Mouse (Mus musculus) intestine, embryonic 16.5 days (tissue): Measurements from ENCODE around the gene Gm49336. TPM values are rescaled to one million over a fixed set of nuclear protein-coding genes. Genes with fewer than 3 reads are reported as not detected.

Experiments used
- ATAC-seq: fragments of 200-750 bp; cut with Nextera tagmentation; 2 replicates; pipeline ENCODE4 v1.8.0; 2017; ENCODE audit warnings: moderate TSS enrichment, moderate library complexity
- H3K27ac ChIP-seq: fragments of 300-500 bp; sonication (generic); 2 replicates; pipeline ENCODE4 v1.5.1; 2014; ENCODE audit warnings: mild to moderate bottlenecking, low read length
- H3K27me3 ChIP-seq: fragments of 300-500 bp; sonication (generic); replicated peaks from 2 replicates; pipeline ENCODE4 v1.6.1; 2014; ENCODE audit warnings: low read length, control low read depth, mixed read lengths; ENCODE audit not compliant: control insufficient read depth, insufficient read depth
- H3K36me3 ChIP-seq: fragments of 300-500 bp; sonication (generic); 2 replicates; pipeline ENCODE4 v1.6.1; 2014; ENCODE audit warnings: low read length, control low read depth; ENCODE audit not compliant: control insufficient read depth, insufficient read depth
- H3K4me1 ChIP-seq: fragments of 300-500 bp; sonication (generic); 2 replicates; pipeline ENCODE4 v1.6.1; 2014; ENCODE audit warnings: low read length, control low read depth, mixed read lengths; ENCODE audit not compliant: control insufficient read depth, insufficient read depth
- H3K4me2 ChIP-seq: fragments of 300-500 bp; sonication (generic); 2 replicates; pipeline ENCODE4 v1.6.1; 2014; ENCODE audit warnings: low read depth, low read length, control low read depth
- H3K4me3 ChIP-seq: fragments of 300-500 bp; sonication (generic); 2 replicates; pipeline ENCODE4 v1.5.1; 2014; ENCODE audit warnings: mild to moderate bottlenecking, low read length
- H3K9ac ChIP-seq: fragments of 300-500 bp; sonication (generic); 2 replicates; pipeline ENCODE4 v1.6.1; 2014; ENCODE audit warnings: low read depth, low read length
- H3K9me3 ChIP-seq: fragments of 300-500 bp; sonication (generic); 2 replicates; pipeline ENCODE4 v1.6.1; 2016; ENCODE audit warnings: low read length, control low read depth; ENCODE audit not compliant: control insufficient read depth
- WGBS: fragments of 180-500 bp; shearing (Covaris S2); extraction: QIAGEN DNeasy Blood & Tissue Kit; methylation state at CpG from one replicate; pipeline ENCODE4 v1.1.7; 2014; 5-methylcytosine and 5-hydroxymethylcytosine counted together
- polyA plus RNA-seq: library from polyadenylated mRNA; unstranded; fragments of >200 nt; fragmentation: Nextera tagmentation; extraction: Ambion mirVana; gene quantifications from 2 replicates; pipeline ENCODE4 v1.2.1, GENCODE M21; 2015

Gene Gm49336
- polyA plus RNA-seq, result 38.9 and 39.1 TPM in 2 replicates

DNA sequence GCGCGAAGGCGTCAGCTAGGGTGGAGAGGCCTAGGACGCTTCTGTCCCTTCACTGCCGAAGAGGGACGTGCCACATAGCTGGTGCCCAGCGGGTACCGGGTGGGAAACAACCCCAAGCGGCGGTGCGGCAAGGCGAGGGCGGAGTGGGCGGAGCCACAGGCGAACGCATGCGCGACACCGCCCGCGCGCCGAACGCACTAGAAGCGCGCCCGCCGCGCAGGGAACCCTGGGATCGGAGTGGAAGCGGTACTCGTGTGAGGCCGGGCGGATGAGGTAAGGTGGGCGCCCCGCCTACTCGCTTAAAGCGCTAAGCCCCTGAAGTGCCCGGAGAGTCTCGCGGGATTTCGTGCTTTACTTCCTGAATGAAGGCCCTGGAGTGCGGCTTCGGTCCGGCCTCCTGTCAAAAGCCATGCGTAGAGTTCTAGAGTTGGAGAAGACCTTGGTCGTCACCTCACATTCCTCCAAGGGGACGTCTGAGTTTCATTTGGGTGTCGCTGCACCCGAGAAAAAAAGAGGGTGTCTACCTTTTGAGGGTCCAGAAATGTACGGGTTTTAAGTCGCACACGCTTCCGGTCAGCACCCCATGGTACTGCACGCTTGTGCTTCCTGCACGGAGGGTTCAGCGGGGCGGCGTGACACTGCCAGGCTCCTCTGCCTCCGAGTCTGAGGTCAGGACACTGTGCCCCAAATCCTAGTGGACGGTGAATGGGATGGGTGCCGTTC lies at the start of gene Gm49336, which contains the start of gene Nupl1:
Gene Gm49336 (minus strand): TSS at position 227 of the 723 bp plus-strand sequence.
Gene Nupl1 (minus strand): TSS at position 151 of the 723 bp plus-strand sequence.
- Histone ChIP-seq H3K4me1 (peaks cover 7% of the 10 kb centered on the region; the same call in 1 of the 2 replicates), H3K36me3 (no peaks in the 10 kb centered on the region), H3K4me3 (peak within 1 kb of the TSS; percentile 99), H3K4me2 (peak within 1 kb of the TSS; percentile 64), H3K27ac (peak within 1 kb of the TSS; percentile 95), H3K27me3 (no peaks in the 10 kb centered on the region), H3K9me3 (no peaks in the 10 kb centered on the region), H3K9ac (peak within 1 kb of the TSS; percentile 99)
- under 1% methylated on average over 62 of the region's 62 CpGs for WGBS
- ATAC-seq, result peak; percentile 100

DNA sequence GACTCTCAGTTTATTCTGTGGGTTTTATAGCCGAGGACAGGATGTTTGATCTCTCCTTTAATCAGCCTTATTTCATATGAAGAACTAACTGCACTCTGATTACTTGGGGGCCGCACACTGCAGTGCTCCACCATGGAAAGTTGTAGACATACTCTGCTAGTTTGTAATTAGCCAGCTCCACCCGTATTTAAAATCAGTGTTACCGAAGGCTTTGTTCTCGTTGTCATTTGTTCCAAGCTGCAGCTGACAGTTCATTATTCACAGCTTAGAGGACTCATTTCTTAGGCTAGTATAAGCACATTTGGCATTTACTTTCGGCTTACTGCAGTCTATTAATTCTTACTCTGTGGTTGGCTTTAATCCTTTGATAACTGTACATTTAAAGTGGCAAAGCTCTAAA lies 49.7 kb upstream of the Gm49336 start:
- no peak overlapping the region for H3K27ac ChIP-seq
- 0 out of 2 replicates have a peak, but pooled peaks cover 4% of the 10 kb centered on the region for H3K36me3 ChIP-seq
- 81% methylated on average over 6 of the region's 6 CpGs for WGBS

GRCm38 (mm10) chr14:60300224-60300991 lies 49.1 kb upstream of the Gm49336 start:
- Histone ChIP-seq H3K27me3 (no peaks in the 10 kb centered on the region), H3K36me3 (0 out of 2 replicates have a peak, but pooled peaks cover 4% of the 10 kb centered on the region), H3K4me2 (no peak overlapping the region), H3K27ac (no peak overlapping the region), H3K9ac (no peak overlapping the region), H3K4me3 (no peak overlapping the region), H3K4me1 (no peaks in the 10 kb centered on the region), H3K9me3 (no peaks in the 10 kb centered on the region)
- ATAC-seq, result no peak
- WGBS, result 74% methylated on average over 14 of the region's 14 CpGs

More for the DNA sequence above, 49.7 kb upstream of the Gm49336 start:
- H3K9ac ChIP-seq, result no peak overlapping the region
- H3K4me2 ChIP-seq, result no peak overlapping the region
- H3K9me3 ChIP-seq, result no peaks in the 10 kb centered on the region
- no peak overlapping the region for H3K4me3 ChIP-seq
- no peaks in the 10 kb centered on the region for H3K27me3 ChIP-seq
- H3K4me1 ChIP-seq, result no peaks in the 10 kb centered on the region
- no peak for ATAC-seq

- Histone ChIP-seq H3K27ac (no peak overlapping the region), H3K9me3 (no peaks in the 10 kb centered on the region), H3K4me2 (no peak overlapping the region), H3K9ac (no peak overlapping the region), H3K36me3 (0 out of 2 replicates have a peak, but pooled peaks cover 3% of the 10 kb centered on the region), H3K27me3 (no peaks in the 10 kb centered on the region), H3K4me3 (no peak overlapping the region), H3K4me1 (no peaks in the 10 kb centered on the region)
- no peak for ATAC-seq
- 55% methylated on average over 1 of the region's 1 CpGs for WGBS
Measured at GRCm38 (mm10) chr14:60295531-60295930, 44.2 kb upstream of the Gm49336 start.

- no peak overlapping the region for H3K9ac ChIP-seq
- 0 out of 2 replicates have a peak, but pooled peaks cover 4% of the 10 kb centered on the region for H3K4me1 ChIP-seq
- no peaks in the 10 kb centered on the region for H3K36me3 ChIP-seq
- no peak for ATAC-seq
- H3K27ac ChIP-seq, result no peak overlapping the region
- H3K4me3 ChIP-seq, result no peak overlapping the region
- no peaks in the 10 kb centered on the region for H3K27me3 ChIP-seq
- H3K9me3 ChIP-seq, result no peaks in the 10 kb centered on the region
- WGBS, result 78% methylated on average over 4 of the region's 4 CpGs
- no peak overlapping the region for H3K4me2 ChIP-seq
Measured at GRCm38 (mm10) chr14:60290363-60290762, 39.1 kb upstream of the Gm49336 start.

DNA sequence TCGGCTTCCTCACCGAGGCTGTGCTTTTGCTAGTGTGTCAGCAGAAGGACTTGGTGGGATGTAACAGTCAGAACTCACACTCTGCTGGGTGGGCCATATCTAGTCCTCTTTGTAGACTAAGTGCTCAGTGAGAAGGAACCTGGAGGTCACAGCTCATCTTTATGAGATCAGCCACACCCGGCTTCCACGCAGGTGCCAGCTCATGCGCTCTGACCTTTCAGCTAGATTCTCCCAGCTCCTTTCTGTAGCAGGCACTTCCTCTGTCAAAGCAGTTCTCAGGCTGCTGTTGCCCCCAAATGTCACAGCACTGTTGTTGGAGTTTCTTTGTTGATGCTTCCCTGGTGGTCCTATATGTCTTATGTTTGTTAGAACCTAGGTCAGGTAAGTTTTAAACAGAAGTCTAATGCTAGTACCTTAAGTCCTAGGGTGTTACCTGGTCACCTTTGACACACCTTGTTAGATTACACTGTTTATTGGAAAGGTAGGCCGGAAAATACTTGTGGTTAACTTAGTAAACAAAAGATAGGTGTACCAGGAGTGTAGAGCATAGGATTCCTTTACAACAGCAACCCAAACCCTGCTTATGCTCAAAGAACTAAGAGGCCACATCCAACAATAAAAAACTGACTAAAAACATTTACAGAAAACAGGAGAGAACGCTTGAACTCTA lies 35.0 kb upstream of the Gm49336 start:
- Histone ChIP-seq H3K4me2 (no peak overlapping the region), H3K4me3 (no peak overlapping the region), H3K36me3 (0 out of 2 replicates have a peak, but pooled peaks cover 6% of the 10 kb centered on the region), H3K27ac (peak overlapping the region; percentile 45; the same call in 1 of the 2 replicates), H3K4me1 (0 out of 2 replicates have a peak, but pooled peaks cover 4% of the 10 kb centered on the region), H3K9me3 (no peaks in the 10 kb centered on the region), H3K27me3 (no peaks in the 10 kb centered on the region), H3K9ac (no peak overlapping the region)
- WGBS, result 73% methylated on average over 7 of the region's 7 CpGs
- ATAC-seq, result no peak

- H3K4me3 ChIP-seq, result no peak overlapping the region
- H3K27ac ChIP-seq, result no peak overlapping the region
- peak; percentile 81 for ATAC-seq
- no peak overlapping the region for H3K9ac ChIP-seq
- no peaks in the 10 kb centered on the region for H3K9me3 ChIP-seq
- H3K27me3 ChIP-seq, result no peaks in the 10 kb centered on the region
- 73% methylated on average over 7 of the region's 7 CpGs for WGBS
- H3K4me1 ChIP-seq, result no peaks in the 10 kb centered on the region
- H3K4me2 ChIP-seq, result no peak overlapping the region
- no peaks in the 10 kb centered on the region for H3K36me3 ChIP-seq
Measured at GRCm38 (mm10) chr14:60275301-60276276, 24.3 kb upstream of the Gm49336 start.

DNA sequence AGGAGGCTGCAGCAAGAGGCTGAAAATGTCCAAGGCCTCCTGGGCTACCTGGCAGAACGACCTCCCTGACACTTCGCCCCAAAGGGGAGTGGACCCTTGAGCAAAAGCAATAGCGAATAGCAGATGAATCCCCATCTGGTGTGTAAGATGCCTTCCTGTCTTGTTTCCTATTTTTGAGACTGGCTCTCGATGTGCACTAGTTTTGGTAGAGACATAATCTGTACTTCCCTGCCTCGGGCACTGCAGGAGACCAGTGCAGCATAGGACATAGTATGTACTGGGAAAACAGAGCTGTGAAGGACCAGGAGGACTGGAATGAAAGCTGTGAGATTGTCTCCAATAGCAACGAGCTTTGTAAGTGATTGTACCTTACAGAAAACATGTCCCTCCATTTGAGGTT lies 22.0 kb upstream of the Gm49336 start:
- 71% methylated on average over 6 of the region's 6 CpGs for WGBS
- H3K27ac ChIP-seq, result no peak overlapping the region
- no peaks in the 10 kb centered on the region for H3K36me3 ChIP-seq

More for the DNA sequence above, 22.0 kb upstream of the Gm49336 start:
- Histone ChIP-seq H3K4me3 (no peak overlapping the region), H3K4me2 (no peak overlapping the region), H3K27me3 (no peaks in the 10 kb centered on the region), H3K4me1 (no peaks in the 10 kb centered on the region), H3K9ac (no peak overlapping the region), H3K9me3 (no peaks in the 10 kb centered on the region)
- ATAC-seq, result no peak
